Mouse (Mus musculus) cortical plate, adult 2 months (tissue): ENCODE measurements at regions not wholly inside any gene's neighbourhood (a gene's known extent, or its start where the extent isn't known, plus 50 kb on each side); places are given as distances from the start of the nearest gene placed in this dataset.

Source experiments
- H3K27ac ChIP-seq: fragments of 200-500 bp; 2 replicates; pipeline ENCODE4 v1.5.1; 2012; ENCODE audit warnings: low read length, control low read depth, inconsistent platforms; ENCODE audit not compliant: insufficient read depth
- H3K4me1 ChIP-seq: fragments of 200-500 bp; 2 replicates; pipeline ENCODE4 v1.6.1; 2011; ENCODE audit warnings: low read length; ENCODE audit not compliant: control insufficient read depth, insufficient read depth
- H3K4me3 ChIP-seq: fragments of 200-500 bp; 2 replicates; pipeline ENCODE4 v1.5.1; 2011; ENCODE audit warnings: mild to moderate bottlenecking, low read length, control low read depth; ENCODE audit not compliant: insufficient read depth
- CTCF ChIP-seq: fragments of 200-500 bp; IDR thresholded peaks from 2 replicates; pipeline ENCODE4 v1.5.1; 2011; ENCODE audit warnings: mild to moderate bottlenecking, control low read depth, low read length; ENCODE audit not compliant: insufficient read depth; ENCODE audit errors: extremely low read depth
- POLR2A ChIP-seq: fragments of 200-500 bp; IDR thresholded peaks from 2 replicates; pipeline ENCODE4 v1.6.1; 2011; ENCODE audit warnings: mild to moderate bottlenecking, low read length, control low read depth; ENCODE audit not compliant: insufficient read depth; ENCODE audit errors: extremely low read depth

DNA sequence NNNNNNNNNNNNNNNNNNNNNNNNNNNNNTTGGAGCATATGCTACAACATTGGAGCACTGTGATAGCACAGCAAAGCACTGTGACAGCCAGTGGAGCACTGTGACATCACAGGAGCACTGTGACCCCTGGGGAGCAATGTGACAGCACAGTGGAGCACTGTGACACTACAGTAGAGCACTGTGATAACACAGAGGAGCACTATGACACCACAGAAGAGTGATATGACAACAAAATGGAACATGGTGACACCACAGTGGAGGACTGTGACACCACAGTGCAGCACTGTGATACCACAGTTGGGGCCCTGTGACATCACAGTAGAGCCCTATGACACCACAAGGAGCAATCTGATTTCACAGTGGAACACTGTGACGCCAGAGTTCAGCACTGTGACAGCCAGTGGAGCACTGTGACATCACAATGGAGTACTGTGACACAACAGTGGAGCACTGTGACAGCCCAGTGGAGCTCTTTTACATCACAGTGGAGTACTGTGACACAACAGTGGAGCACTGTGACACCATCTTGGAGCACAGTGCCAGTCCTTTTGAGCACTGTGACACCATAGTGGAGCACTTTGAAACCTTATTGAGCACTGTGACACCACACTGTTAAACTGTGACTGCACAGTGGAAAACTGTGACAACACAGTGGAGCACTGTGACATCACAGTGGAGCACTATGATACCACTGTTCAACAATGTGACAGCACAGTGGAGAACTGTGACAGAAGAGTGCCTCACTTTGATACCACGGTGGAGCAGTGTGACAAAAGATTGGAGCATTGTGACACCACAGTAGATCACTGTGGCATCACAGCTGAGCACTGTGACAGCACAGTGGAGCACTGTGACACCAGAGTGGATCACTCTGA, 116.9 kb upstream of the Vmn1r2 start:
- Histone ChIP-seq H3K27ac (no peak overlapping the region), H3K4me1 (no peaks in the 10 kb centered on the region), H3K4me3 (no peak overlapping the region)
- TF ChIP-seq CTCF (no peak), POLR2A (no peak)

DNA sequence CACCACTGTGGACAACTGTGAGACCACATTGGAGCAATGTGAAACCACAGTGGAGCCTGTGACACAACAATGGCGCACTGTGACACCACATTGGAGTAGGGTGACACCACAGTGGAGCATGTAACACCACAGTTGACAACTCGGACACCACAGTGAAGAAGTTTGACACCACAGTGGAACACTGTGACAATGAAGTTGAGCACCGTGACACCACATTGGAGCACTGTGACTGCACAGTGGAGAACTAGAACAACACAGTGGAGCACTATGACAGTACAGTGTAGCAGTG, 116.3 kb upstream of the Vmn1r2 start:
- TF ChIP-seq POLR2A: no peak
- TF ChIP-seq CTCF: no peak
- Histone ChIP-seq H3K4me1 (no peaks in the 10 kb centered on the region), H3K27ac (no peak overlapping the region), H3K4me3 (no peak overlapping the region)

DNA sequence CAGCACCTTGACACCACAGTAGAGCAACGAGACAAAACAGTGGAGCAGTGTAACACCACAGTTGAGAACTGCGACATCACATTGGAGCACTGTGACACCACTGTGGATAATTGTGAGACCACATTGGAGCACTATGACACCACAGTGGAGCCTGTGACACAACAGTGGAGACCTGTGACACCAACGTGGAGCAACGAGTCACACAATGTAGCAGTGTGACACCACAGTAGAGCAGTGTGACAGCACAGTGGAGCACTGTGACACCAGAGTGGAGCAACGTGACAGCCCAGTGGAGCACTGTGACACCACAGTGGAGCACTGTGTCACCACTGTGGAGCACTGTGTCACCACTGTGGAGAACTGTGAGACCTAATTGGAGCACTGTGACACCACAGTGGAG, 115.9 kb upstream of the Vmn1r2 start:
- TF ChIP-seq CTCF (no peak), POLR2A (no peak)
- H3K4me3 ChIP-seq: no peak overlapping the region
- H3K4me1 ChIP-seq: no peaks in the 10 kb centered on the region
- H3K27ac ChIP-seq: no peak overlapping the region

DNA sequence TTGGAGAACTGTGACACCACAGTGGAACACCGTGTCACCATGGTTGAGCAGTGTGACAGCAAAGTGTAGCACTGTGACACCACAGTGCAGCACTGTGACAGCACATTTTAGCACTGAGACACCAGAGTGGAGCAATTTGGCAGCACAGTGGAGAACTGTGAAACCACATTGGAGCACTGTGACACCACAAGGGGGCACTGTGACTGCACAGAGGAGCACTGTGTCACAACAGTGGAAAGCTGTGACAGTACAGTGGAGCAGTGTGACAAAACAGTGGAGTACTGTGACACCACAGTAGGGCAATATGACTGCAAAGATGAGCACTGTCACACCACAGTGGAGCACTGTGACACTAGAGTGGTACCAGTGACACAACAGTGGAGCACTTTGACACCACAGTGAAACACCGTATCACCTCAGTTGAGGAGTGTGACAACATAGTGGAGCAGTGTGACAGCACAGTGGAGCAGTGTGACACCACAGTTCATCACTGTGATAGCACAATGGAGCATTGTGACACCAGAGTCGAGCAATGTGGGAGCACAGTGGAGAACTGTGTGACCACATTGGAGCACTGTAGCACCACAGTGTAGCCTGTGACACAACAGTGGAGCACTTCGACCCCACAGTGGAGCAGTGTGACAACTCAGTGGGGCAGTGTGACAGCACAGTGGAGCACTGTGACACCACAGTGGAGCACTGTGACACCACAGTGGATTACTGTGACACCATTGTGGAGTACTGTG, 114.6 kb upstream of the Vmn1r2 start:
- Histone ChIP-seq H3K4me3 (no peak overlapping the region), H3K4me1 (no peaks in the 10 kb centered on the region), H3K27ac (no peak overlapping the region)
- no peak for TF ChIP-seq POLR2A

DNA sequence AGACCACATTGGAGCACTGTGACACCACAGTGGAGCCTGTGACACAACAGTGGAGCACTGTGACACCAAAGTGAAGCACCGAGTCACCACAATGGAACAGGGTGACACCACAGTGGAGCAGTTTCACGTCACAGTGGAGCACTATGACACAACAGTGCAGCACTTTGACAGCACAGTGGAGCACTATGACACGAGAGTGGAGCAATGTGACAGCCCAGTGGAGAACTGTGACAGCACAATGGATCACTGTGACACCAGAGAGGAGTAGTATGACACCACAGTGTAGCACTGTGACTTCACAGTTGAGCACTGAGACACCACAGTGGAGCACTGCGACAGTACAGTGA, 114.1 kb upstream of the Vmn1r2 start:
- no peak for TF ChIP-seq POLR2A
- no peak for TF ChIP-seq CTCF
- Histone ChIP-seq H3K4me1 (no peaks in the 10 kb centered on the region), H3K4me3 (no peak overlapping the region), H3K27ac (no peak overlapping the region)

DNA sequence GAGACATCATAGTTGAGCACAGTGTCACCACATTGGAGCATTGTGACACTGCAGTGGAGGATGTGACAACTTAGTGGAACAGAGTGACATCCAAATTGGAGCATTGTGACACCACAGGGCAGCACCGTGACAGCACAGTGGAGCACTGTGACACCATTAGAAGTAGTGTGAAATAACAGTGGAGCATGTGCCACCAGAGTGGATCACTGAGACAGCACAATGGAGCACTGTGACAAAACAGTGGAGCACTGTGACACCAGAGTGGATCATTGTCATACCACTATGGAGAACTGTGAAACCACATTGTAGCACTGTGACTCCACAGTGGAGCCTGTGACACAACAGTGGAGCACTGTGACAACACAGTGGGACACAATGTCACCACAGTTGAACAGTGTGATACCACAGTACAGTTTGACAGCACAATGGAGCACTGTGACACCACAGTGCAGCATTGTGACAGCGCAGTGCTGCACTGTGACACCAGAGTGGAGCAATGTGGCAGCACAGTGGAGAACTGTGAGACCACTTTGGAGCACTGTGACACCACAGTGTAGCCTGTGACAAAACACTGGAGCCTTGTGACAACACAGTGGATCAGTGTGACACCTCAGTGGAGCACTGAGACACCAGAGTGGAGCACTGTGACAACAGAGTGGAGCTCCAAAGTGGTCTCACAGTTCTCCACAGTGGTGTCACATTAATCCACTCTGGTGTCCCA, 113.5 kb upstream of the Vmn1r2 start:
- no peak overlapping the region for H3K4me3 ChIP-seq
- H3K27ac ChIP-seq: no peak overlapping the region
- no peak for TF ChIP-seq CTCF
- TF ChIP-seq POLR2A: no peak
- H3K4me1 ChIP-seq: no peaks in the 10 kb centered on the region

DNA sequence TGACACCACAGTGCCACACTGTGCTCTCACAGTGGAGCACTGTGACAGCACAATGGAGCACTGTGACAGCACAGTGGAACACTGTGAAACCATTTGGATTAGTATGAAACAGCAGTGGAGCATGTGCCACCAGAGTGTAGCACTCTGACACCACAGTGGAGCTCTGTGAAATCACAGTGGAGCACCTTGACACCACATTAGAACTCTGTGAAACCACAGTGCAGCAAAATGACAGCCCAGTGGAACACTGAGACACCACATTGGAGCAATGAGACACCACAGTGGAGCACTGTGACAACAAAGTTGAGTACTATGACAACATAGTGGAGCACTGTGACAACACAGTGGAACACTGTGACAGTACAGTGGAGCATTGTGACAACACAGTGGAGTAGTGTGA, 112.2 kb upstream of the Vmn1r2 start:
- Histone ChIP-seq H3K4me1 (no peaks in the 10 kb centered on the region), H3K27ac (no peak overlapping the region)
- TF ChIP-seq CTCF: no peak

DNA sequence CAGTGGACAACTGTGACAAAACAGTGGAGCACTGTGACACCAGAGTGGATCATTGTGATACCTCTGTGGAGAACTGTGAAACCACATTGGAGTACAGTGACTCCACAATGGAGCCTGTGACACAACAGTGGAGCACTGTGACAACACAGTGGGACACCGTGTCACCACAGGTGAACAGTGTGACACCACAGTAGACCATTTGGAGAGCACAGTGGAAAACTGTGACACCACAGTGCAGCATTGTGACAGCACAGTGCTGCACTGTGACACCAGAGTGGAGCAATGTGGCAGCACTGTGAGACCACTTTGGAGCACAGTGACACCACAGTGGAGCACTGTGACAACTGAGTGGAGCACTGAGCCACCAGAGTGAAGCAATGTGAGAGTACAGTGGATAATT, 111.7 kb upstream of the Vmn1r2 start:
- TF ChIP-seq POLR2A (no peak), CTCF (no peak)
- H3K4me1 ChIP-seq: no peaks in the 10 kb centered on the region
- no peak overlapping the region for H3K4me3 ChIP-seq
- no peak overlapping the region for H3K27ac ChIP-seq

More for the DNA sequence above, 112.2 kb upstream of the Vmn1r2 start:
- H3K4me3 ChIP-seq: no peak overlapping the region

DNA sequence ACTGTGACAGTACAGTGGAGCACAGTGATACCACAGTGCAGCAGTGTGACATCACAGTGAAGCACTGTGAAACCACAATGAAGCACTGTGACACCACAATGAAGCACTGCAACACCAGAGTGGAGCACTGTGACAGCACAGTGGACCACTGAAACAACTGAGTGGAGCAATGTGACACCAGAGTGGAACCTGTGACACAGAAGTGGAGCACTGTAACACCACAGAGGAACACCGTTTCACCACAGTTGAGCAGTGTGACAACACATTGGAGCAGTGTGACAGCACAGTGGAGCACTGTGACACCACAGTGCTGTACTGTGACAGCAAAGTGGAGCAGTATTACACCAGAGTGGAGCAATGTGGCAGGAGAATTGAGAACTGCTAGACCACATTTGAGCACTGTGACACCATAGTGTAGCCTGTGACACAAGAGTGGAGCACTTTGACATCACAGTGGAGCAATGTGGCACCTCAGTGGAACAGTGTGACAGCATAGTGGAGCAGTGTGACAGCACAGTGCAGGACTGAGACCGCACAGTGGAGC, 107.5 kb upstream of the Vmn1r2 start:
- H3K27ac ChIP-seq: no peak overlapping the region
- no peak for TF ChIP-seq CTCF
- no peak for TF ChIP-seq POLR2A
- no peak overlapping the region for H3K4me3 ChIP-seq
- no peaks in the 10 kb centered on the region for H3K4me1 ChIP-seq
